Mouse (Mus musculus): ENCODE results near the gene Rai14.
A peak's percentile ranks its signal among the peaks of the same experiment; 100 is the strongest.

Gene Rai14

GRCm38 (mm10) chr15:10689304-10689703 is 25.1 kb downstream of the Rai14 start:
- DNase-seq (ENCODE audit: low spot score) = peak; percentile 26

- DNase-seq (ENCODE audit: low spot score) = no peak
Observed at GRCm38 (mm10) chr15:10688686-10689085, 25.7 kb downstream of the Rai14 start.

GRCm38 (mm10) chr15:10687365-10687764 is 27.1 kb downstream of the Rai14 start:
- DNase-seq (ENCODE audit: low spot score) = no peak

- DNase-seq (ENCODE audit: low spot score) = peak; percentile 21
Observed at GRCm38 (mm10) chr15:10685692-10686430, 28.6 kb downstream of the Rai14 start.

GRCm38 (mm10) chr15:10683687-10684203 is 30.7 kb downstream of the Rai14 start:
- no peak for DNase-seq (ENCODE audit: low spot score)

- no peak for DNase-seq (ENCODE audit: low spot score)
Observed at GRCm38 (mm10) chr15:10680514-10680913, 33.9 kb downstream of the Rai14 start.

GRCm38 (mm10) chr15:10679571-10679970 is 34.9 kb downstream of the Rai14 start:
- DNase-seq (ENCODE audit: low spot score) = no peak

- no peak for DNase-seq (ENCODE audit: low spot score)
Observed at GRCm38 (mm10) chr15:10675801-10676200, 38.6 kb downstream of the Rai14 start.

GRCm38 (mm10) chr15:10672880-10673279 is 41.5 kb downstream of the Rai14 start:
- no peak for DNase-seq (ENCODE audit: low spot score)

GRCm38 (mm10) chr15:10671868-10672267 is 42.6 kb downstream of the Rai14 start:
- no peak for DNase-seq (ENCODE audit: low spot score)

- DNase-seq (ENCODE audit: low spot score) = no peak
Observed at GRCm38 (mm10) chr15:10670107-10670506, 44.3 kb downstream of the Rai14 start.

- no peak for DNase-seq (ENCODE audit: low spot score)
Observed at GRCm38 (mm10) chr15:10668120-10668900, 46.1 kb downstream of the Rai14 start.

- no peak for DNase-seq (ENCODE audit: low spot score)
Observed at GRCm38 (mm10) chr15:10665816-10666215, 48.6 kb downstream of the Rai14 start.

- DNase-seq (ENCODE audit: low spot score) = no peak
Observed at GRCm38 (mm10) chr15:10664529-10664898, 49.9 kb downstream of the Rai14 start.

GRCm38 (mm10) chr15:10663793-10664528 is 50.5 kb downstream of the Rai14 start:
- DNase-seq (ENCODE audit: low spot score) = no peak

GRCm38 (mm10) chr15:10661961-10662606 is 52.3 kb downstream of the Rai14 start:
- DNase-seq (ENCODE audit: low spot score) = no peak

- DNase-seq (ENCODE audit: low spot score) = no peak
Observed at GRCm38 (mm10) chr15:10658803-10659202, 55.6 kb downstream of the Rai14 start.

- DNase-seq (ENCODE audit: low spot score) = no peak
Observed at GRCm38 (mm10) chr15:10656146-10656545, 58.3 kb downstream of the Rai14 start.

- no peak for DNase-seq (ENCODE audit: low spot score)
Observed at GRCm38 (mm10) chr15:10655151-10655905, 59.1 kb downstream of the Rai14 start.

GRCm38 (mm10) chr15:10654696-10655095 is 59.7 kb downstream of the Rai14 start:
- DNase-seq (ENCODE audit: low spot score) = no peak

GRCm38 (mm10) chr15:10652931-10653475 is 61.4 kb downstream of the Rai14 start:
- no peak for DNase-seq (ENCODE audit: low spot score)

Data from yolk sac, embryonic 10.5 days (tissue).